Mouse (Mus musculus) testis, adult 2 months (tissue): Measurements from ENCODE around the gene Nppb.

ENCODE experiments used
- CTCF ChIP-seq: fragments of 200-500 bp; IDR thresholded peaks from 2 replicates; pipeline ENCODE4 v1.5.1; 2012; ENCODE audit warnings: low read depth, mild to moderate bottlenecking, inconsistent platforms, low read length, moderate library complexity; ENCODE audit not compliant: control insufficient read depth, insufficient read depth, insufficient replicate concordance
- POLR2A ChIP-seq: fragments of 200-500 bp; IDR thresholded peaks from 2 replicates; pipeline ENCODE4 v1.6.1; 2012; ENCODE audit warnings: low read depth, mild to moderate bottlenecking, inconsistent platforms, low read length, moderate library complexity; ENCODE audit not compliant: control insufficient read depth

- TF ChIP-seq POLR2A (no peak), CTCF (no peak)
Observed at GRCm38 (mm10) chr4:147968816-147969215, 16.8 kb upstream of the Nppb start.
